Mouse (Mus musculus) midbrain, embryonic 16.5 days (tissue): ENCODE data around the gene Fam69a. TPM values are rescaled to one million over a fixed set of nuclear protein-coding genes. Genes with fewer than 3 reads are reported as not detected.

ENCODE experiments used
- ATAC-seq: fragments of 200-750 bp; cut with Nextera tagmentation; 2 replicates; pipeline ENCODE4 v1.8.0; 2017; ENCODE audit warnings: moderate TSS enrichment
- H3K27ac ChIP-seq: fragments of 300-500 bp; sonication (generic); 2 replicates; pipeline ENCODE4 v1.5.1; 2014; ENCODE audit warnings: mild to moderate bottlenecking, low read length, mixed read lengths
- H3K27me3 ChIP-seq: fragments of 300-500 bp; sonication (generic); 2 replicates; pipeline ENCODE4 v1.6.1; 2014; ENCODE audit warnings: low read depth, low read length, mixed read lengths; ENCODE audit not compliant: control insufficient read depth, insufficient read depth
- H3K36me3 ChIP-seq: fragments of 300-500 bp; sonication (generic); 2 replicates; pipeline ENCODE4 v1.6.1; 2014; ENCODE audit warnings: mild to moderate bottlenecking, low read length, moderate library complexity, mixed read lengths; ENCODE audit not compliant: control insufficient read depth, insufficient read depth
- H3K4me1 ChIP-seq: fragments of 300-500 bp; sonication (generic); 2 replicates; pipeline ENCODE4 v1.6.1; 2014; ENCODE audit warnings: mild to moderate bottlenecking, low read length, mixed read lengths; ENCODE audit not compliant: control insufficient read depth, insufficient read depth
- H3K4me2 ChIP-seq: fragments of 300-500 bp; sonication (generic); 2 replicates; pipeline ENCODE4 v1.6.1; 2014; ENCODE audit warnings: mild to moderate bottlenecking, low read length, mixed read lengths
- H3K4me3 ChIP-seq: fragments of 300-500 bp; sonication (generic); 2 replicates; pipeline ENCODE4 v1.5.1; 2014; ENCODE audit warnings: low read depth, mild to moderate bottlenecking, low read length, moderate library complexity, mixed read lengths
- H3K9ac ChIP-seq: fragments of 300-500 bp; sonication (generic); 2 replicates; pipeline ENCODE4 v1.6.1; 2014; ENCODE audit warnings: low read depth, low read length, mixed read lengths
- H3K9me3 ChIP-seq: fragments of 300-500 bp; sonication (generic); replicated peaks from 2 replicates; pipeline ENCODE4 v1.6.1; 2014; ENCODE audit warnings: mild to moderate bottlenecking, low read length, mixed read lengths; ENCODE audit not compliant: control insufficient read depth, poor library complexity, severe bottlenecking
- WGBS: fragments of 180-500 bp; shearing (Covaris S2); extraction: QIAGEN DNeasy Blood & Tissue Kit; methylation state at CpG from one replicate; pipeline ENCODE4 v1.1.7; 2014; 5-methylcytosine and 5-hydroxymethylcytosine counted together
- polyA plus RNA-seq: library from polyadenylated mRNA; unstranded; fragments of >200 nt; fragmentation: Nextera tagmentation; extraction: Ambion mirVana; gene quantifications from 2 replicates; pipeline ENCODE4 v1.2.1, GENCODE M21; 2015

Gene Fam69a
- polyA plus RNA-seq, 1 experiment from 2014 or later, result 67.8 TPM

GRCm38 (mm10) chr5:107961438-107962251 lies 25.2 kb downstream of the Fam69a start:
- Histone ChIP-seq H3K4me2 (no peak overlapping the region), H3K36me3 (no peaks in the 10 kb centered on the region), H3K27me3 (no peaks in the 10 kb centered on the region), H3K27ac (no peak overlapping the region), H3K4me1 (no peaks in the 10 kb centered on the region; the same call in 1 of the 2 replicates), H3K9ac (no peak overlapping the region), H3K9me3 (no peaks in the 10 kb centered on the region), H3K4me3 (no peak overlapping the region)
- WGBS, result 74% methylated on average over 16 of the region's 16 CpGs
- no peak for ATAC-seq

- H3K36me3 ChIP-seq, result no peaks in the 10 kb centered on the region
- H3K4me2 ChIP-seq, result no peak overlapping the region
- H3K27ac ChIP-seq, result no peak overlapping the region
- no peak for ATAC-seq
- WGBS, result 82% methylated on average over 14 of the region's 14 CpGs
- H3K4me3 ChIP-seq, result no peak overlapping the region
- H3K27me3 ChIP-seq, result no peaks in the 10 kb centered on the region
- H3K9ac ChIP-seq, result no peak overlapping the region
- no peaks in the 10 kb centered on the region; the same call in 1 of the 2 replicates for H3K4me1 ChIP-seq
- no peaks in the 10 kb centered on the region for H3K9me3 ChIP-seq
These were observed 26.2 kb downstream of the Fam69a start for GRCm38 (mm10) chr5:107960532-107961202.

GRCm38 (mm10) chr5:107959624-107960300 lies 27.1 kb downstream of the Fam69a start:
- Histone ChIP-seq H3K4me3 (no peak overlapping the region), H3K27ac (no peak overlapping the region), H3K9ac (no peak overlapping the region), H3K36me3 (no peaks in the 10 kb centered on the region), H3K9me3 (no peaks in the 10 kb centered on the region), H3K27me3 (no peaks in the 10 kb centered on the region), H3K4me1 (no peaks in the 10 kb centered on the region; the same call in 1 of the 2 replicates), H3K4me2 (no peak overlapping the region)
- 84% methylated on average over 8 of the region's 8 CpGs for WGBS
- ATAC-seq, result no peak

GRCm38 (mm10) chr5:107950643-107951042 lies 36.2 kb downstream of the Fam69a start:
- Histone ChIP-seq H3K36me3 (no peaks in the 10 kb centered on the region), H3K4me3 (no peak overlapping the region), H3K9me3 (no peaks in the 10 kb centered on the region), H3K4me2 (no peak overlapping the region), H3K27me3 (no peaks in the 10 kb centered on the region), H3K27ac (no peak overlapping the region), H3K4me1 (no peaks in the 10 kb centered on the region; the same call in 1 of the 2 replicates), H3K9ac (no peak overlapping the region)
- ATAC-seq, result no peak
- WGBS, result 84% methylated on average over 5 of the region's 5 CpGs

GRCm38 (mm10) chr5:107949607-107950006 lies 37.3 kb downstream of the Fam69a start:
- no peaks in the 10 kb centered on the region for H3K9me3 ChIP-seq
- no peak overlapping the region for H3K4me2 ChIP-seq
- no peak overlapping the region for H3K27ac ChIP-seq
- no peak for ATAC-seq
- no peaks in the 10 kb centered on the region for H3K27me3 ChIP-seq
- H3K9ac ChIP-seq, result no peak overlapping the region
- 98% methylated on average over 3 of the region's 3 CpGs for WGBS
- no peaks in the 10 kb centered on the region; the same call in 1 of the 2 replicates for H3K4me1 ChIP-seq
- no peak overlapping the region for H3K4me3 ChIP-seq
- no peaks in the 10 kb centered on the region for H3K36me3 ChIP-seq

GRCm38 (mm10) chr5:107948899-107949298 lies 38.0 kb downstream of the Fam69a start:
- H3K27me3 ChIP-seq, result no peaks in the 10 kb centered on the region
- 76% methylated on average over 1 of the region's 1 CpGs for WGBS
- no peaks in the 10 kb centered on the region; the same call in 1 of the 2 replicates for H3K4me1 ChIP-seq
- no peak overlapping the region for H3K27ac ChIP-seq
- H3K9me3 ChIP-seq, result no peaks in the 10 kb centered on the region
- H3K4me2 ChIP-seq, result no peak overlapping the region
- H3K4me3 ChIP-seq, result no peak overlapping the region
- no peak overlapping the region for H3K9ac ChIP-seq
- ATAC-seq, result no peak
- H3K36me3 ChIP-seq, result no peaks in the 10 kb centered on the region

GRCm38 (mm10) chr5:107947548-107947947 lies 39.3 kb downstream of the Fam69a start:
- H3K27me3 ChIP-seq, result no peaks in the 10 kb centered on the region
- 75% methylated on average over 2 of the region's 2 CpGs for WGBS
- H3K4me1 ChIP-seq, result no peaks in the 10 kb centered on the region; the same call in 1 of the 2 replicates
- H3K4me2 ChIP-seq, result no peak overlapping the region
- no peaks in the 10 kb centered on the region for H3K9me3 ChIP-seq
- H3K36me3 ChIP-seq, result no peaks in the 10 kb centered on the region
- no peak overlapping the region for H3K27ac ChIP-seq
- ATAC-seq, result no peak
- H3K4me3 ChIP-seq, result no peak overlapping the region
- H3K9ac ChIP-seq, result no peak overlapping the region

- ATAC-seq, result no peak
- Histone ChIP-seq H3K4me3 (no peak overlapping the region), H3K27me3 (no peaks in the 10 kb centered on the region), H3K4me2 (no peak overlapping the region), H3K9me3 (no peaks in the 10 kb centered on the region), H3K36me3 (no peaks in the 10 kb centered on the region), H3K27ac (no peak overlapping the region), H3K9ac (no peak overlapping the region), H3K4me1 (no peaks in the 10 kb centered on the region; the same call in 1 of the 2 replicates)
- WGBS, result 94% methylated on average over 1 of the region's 1 CpGs
These were observed 40.4 kb downstream of the Fam69a start for GRCm38 (mm10) chr5:107946475-107946874.
